ENCODE assay signal across 8 mouse cellular contexts in the genomic region with DNA sequence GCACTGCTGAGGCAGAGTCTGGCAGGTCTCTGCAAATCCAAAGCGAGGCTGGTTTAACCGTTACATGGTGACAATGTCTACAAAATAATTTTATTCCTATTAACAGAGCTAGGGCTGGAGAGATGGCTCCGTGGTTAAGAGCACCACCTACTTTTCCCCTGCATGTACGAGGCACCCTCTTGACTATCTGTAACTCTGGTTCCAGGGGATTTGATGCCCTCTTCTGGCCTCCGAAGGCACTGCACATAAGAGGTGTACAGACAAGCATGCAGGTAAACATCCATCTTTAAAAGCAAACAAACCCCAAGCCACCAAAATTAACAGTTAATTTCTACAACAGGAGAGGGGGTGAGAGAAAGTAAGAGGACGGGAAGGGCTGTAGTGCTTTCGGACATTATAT. TPM values are rescaled to one million over a fixed set of nuclear protein-coding genes. Genes with fewer than 3 reads are reported as not detected.
DNase-seq lines count a peak whose midpoint lies in the region; ATAC-seq and TF ChIP-seq lines count a peak whose summit lies in the region.

No protein-coding gene starts in this region.

- peak; percentile 60 for TF ChIP-seq CTCF in layer of hippocampus, adult 2 months (conservative IDR thresholded peaks at IDR 0.05)
- peak; percentile 47; the same call in 1 of the 2 replicates for TF ChIP-seq CTCF in bone marrow, adult 2 months (IDR thresholded peaks at IDR 0.05; ENCODE audit: control insufficient read depth, insufficient read depth, low read length)

- H3K36me3 ChIP-seq in forebrain, embryonic 16.5 days (ENCODE audit: control insufficient read depth, insufficient read depth) = no peaks in the 10 kb centered on the region
- no peaks in the 10 kb centered on the region for H3K36me3 ChIP-seq in neural tube, embryonic 12.5 days

- peak overlapping the region; percentile 78 for H3K4me2 ChIP-seq in forebrain, embryonic 16.5 days (ENCODE audit: low read length)
- peak overlapping the region; percentile 90 for H3K4me2 ChIP-seq in neural tube, embryonic 12.5 days (replicated peaks)

- no peaks in the 10 kb centered on the region; the same call in 1 of the 2 replicates for H3K4me1 ChIP-seq in bone marrow, adult 2 months (ENCODE audit: control insufficient read depth, insufficient read depth, low read length)
- peaks cover 27% of the 10 kb centered on the region for H3K4me1 ChIP-seq in forebrain, embryonic 16.5 days (replicated peaks; ENCODE audit: control insufficient read depth, insufficient read depth, low read length)
- H3K4me1 ChIP-seq in neural tube, embryonic 12.5 days = peaks cover 19% of the 10 kb centered on the region

- no peak for TF ChIP-seq POLR2A in bone marrow, adult 2 months (IDR thresholded peaks at IDR 0.05; ENCODE audit: borderline replicate concordance, control insufficient read depth, low read depth, low read length)

- no peak overlapping the region for H3K9ac ChIP-seq in forebrain, embryonic 16.5 days (replicated peaks; ENCODE audit: low read depth, low read length)
- H3K9ac ChIP-seq in neural tube, embryonic 12.5 days = peak overlapping the region; percentile 65

- no peak overlapping the region for H3K27ac ChIP-seq in layer of hippocampus, adult 2 months
- H3K27ac ChIP-seq in bone marrow, adult 2 months (ENCODE audit: control insufficient read depth, insufficient read depth, low read depth, low read length, poor library complexity) = no peak overlapping the region
- no peak overlapping the region for H3K27ac ChIP-seq in forebrain, embryonic 16.5 days (ENCODE audit: low read length)
- H3K27ac ChIP-seq in neural tube, embryonic 12.5 days = no peak overlapping the region

- no peak for DNase-seq in layer of hippocampus, adult 2 months (ENCODE audit: low spot score in 2 of 2)
- no peak for DNase-seq in layer of hippocampus, postnatal 36 days
- peak; percentile 68 for DNase-seq in liver
- no peak for DNase-seq in left cerebral cortex, adult 11 months (ENCODE audit: low spot score)
- no peak for DNase-seq in urinary bladder, postnatal 14 days (ENCODE audit: low spot score)

- 76% methylated on average over 7 of the region's 7 CpGs for WGBS in bone marrow, adult 2 months
- WGBS in forebrain, embryonic 16.5 days = 85% methylated on average over 7 of the region's 7 CpGs
- WGBS in neural tube, embryonic 12.5 days = 87% methylated on average over 7 of the region's 7 CpGs

- H3K9me3 ChIP-seq in forebrain, embryonic 16.5 days (ENCODE audit: control insufficient read depth, low read length) = no peaks in the 10 kb centered on the region
- no peaks in the 10 kb centered on the region for H3K9me3 ChIP-seq in neural tube, embryonic 12.5 days

- no peaks in the 10 kb centered on the region for H3K27me3 ChIP-seq in forebrain, embryonic 16.5 days (replicated peaks; ENCODE audit: control insufficient read depth, insufficient read depth, low read length)
- no peaks in the 10 kb centered on the region for H3K27me3 ChIP-seq in neural tube, embryonic 12.5 days (replicated peaks)

- H3K4me3 ChIP-seq in layer of hippocampus, adult 2 months = no peak overlapping the region; the same call in 1 of the 2 replicates
- H3K4me3 ChIP-seq in bone marrow, adult 2 months (replicated peaks; ENCODE audit: control insufficient read depth, low read depth, low read length) = no peak overlapping the region
- peak overlapping the region; percentile 91 for H3K4me3 ChIP-seq in forebrain, embryonic 16.5 days (replicated peaks; ENCODE audit: low read length)
- peak overlapping the region; percentile 82; the same call in 1 of the 2 replicates for H3K4me3 ChIP-seq in neural tube, embryonic 12.5 days

- ATAC-seq in forebrain, embryonic 16.5 days = no peak
- no peak for ATAC-seq in neural tube, embryonic 12.5 days (ENCODE audit: low FRiP score, low read depth)

RNA-seq across cellular contexts. Expression of gene Gm28051, which starts 1.3 kb away (rescaled TPM):
- not detected for total RNA-seq in layer of hippocampus, adult 2 months (2021)
- total RNA-seq in layer of hippocampus, postnatal 36 days (2021) = not detected
- polyA plus RNA-seq in bone marrow, adult 2 months (2011; ENCODE audit: insufficient read depth, insufficient read length, low replicate concordance, missing spikeins) = not detected in 2 replicates
- polyA plus RNA-seq in forebrain, embryonic 16.5 days (2015; fragmentation: Nextera tagmentation; extraction: Ambion mirVana) = not detected in 2 replicates
- not detected in 2 replicates for polyA plus RNA-seq in neural tube, embryonic 12.5 days (2016; fragmentation: Nextera tagmentation; extraction: Ambion mirVana)

RNA-seq across cellular contexts. Expression of gene Gon7, which starts 1.3 kb away (rescaled TPM):
- 10 to 100 TPM; 13.2 to 13.4 TPM for total RNA-seq in layer of hippocampus, adult 2 months (2021)
- 10 to 100 TPM; 13.2 to 14.4 TPM for total RNA-seq in layer of hippocampus, postnatal 36 days (2021)
- polyA plus RNA-seq in bone marrow, adult 2 months (2011; ENCODE audit: insufficient read depth, insufficient read length, low replicate concordance, missing spikeins) = 7.2 and 11.1 TPM in 2 replicates
- polyA plus RNA-seq in forebrain, embryonic 16.5 days (2015; fragmentation: Nextera tagmentation; extraction: Ambion mirVana) = 43.6 and 50.0 TPM in 2 replicates
- polyA plus RNA-seq in neural tube, embryonic 12.5 days (2016; fragmentation: Nextera tagmentation; extraction: Ambion mirVana) = 43.7 and 44.1 TPM in 2 replicates

RNA-seq across cellular contexts. Expression of gene Ubr7, which starts 1.5 kb away (rescaled TPM):
- total RNA-seq in layer of hippocampus, adult 2 months (2021) = 10 to 100 TPM; 29.8 to 31.3 TPM
- total RNA-seq in layer of hippocampus, postnatal 36 days (2021) = 10 to 100 TPM; 32.1 to 34.2 TPM
- 10.9 and 14.4 TPM in 2 replicates for polyA plus RNA-seq in bone marrow, adult 2 months (2011; ENCODE audit: insufficient read depth, insufficient read length, low replicate concordance, missing spikeins)
- 43.1 and 47.6 TPM in 2 replicates for polyA plus RNA-seq in forebrain, embryonic 16.5 days (2015; fragmentation: Nextera tagmentation; extraction: Ambion mirVana)
- 46.9 and 48.1 TPM in 2 replicates for polyA plus RNA-seq in neural tube, embryonic 12.5 days (2016; fragmentation: Nextera tagmentation; extraction: Ambion mirVana)

RNA-seq across cellular contexts. Expression of gene Gm20604, which starts 2.2 kb away (rescaled TPM):
- 10 to 100 TPM; 13.2 to 16.0 TPM for total RNA-seq in layer of hippocampus, adult 2 months (2021)
- total RNA-seq in layer of hippocampus, postnatal 36 days (2021) = 10 to 100 TPM; 15.0 to 16.9 TPM
- 6.1 and 7.3 TPM in 2 replicates for polyA plus RNA-seq in bone marrow, adult 2 months (2011; ENCODE audit: insufficient read depth, insufficient read length, low replicate concordance, missing spikeins)
- polyA plus RNA-seq in forebrain, embryonic 16.5 days (2015; fragmentation: Nextera tagmentation; extraction: Ambion mirVana) = 38.4 and 39.8 TPM in 2 replicates
- polyA plus RNA-seq in neural tube, embryonic 12.5 days (2016; fragmentation: Nextera tagmentation; extraction: Ambion mirVana) = 30.5 and 31.7 TPM in 2 replicates

RNA-seq across cellular contexts. Expression of gene Tmem251, which starts 12.7 kb away (rescaled TPM):
- total RNA-seq in layer of hippocampus, adult 2 months (2021) = 1 to 10 TPM; 5.1 TPM
- 1 to 10 TPM; 5.0 to 6.0 TPM for total RNA-seq in layer of hippocampus, postnatal 36 days (2021)
- polyA plus RNA-seq in bone marrow, adult 2 months (2011; ENCODE audit: insufficient read depth, insufficient read length, low replicate concordance, missing spikeins) = 3.5 and 7.1 TPM in 2 replicates
- polyA plus RNA-seq in forebrain, embryonic 16.5 days (2015; fragmentation: Nextera tagmentation; extraction: Ambion mirVana) = 11.0 and 11.9 TPM in 2 replicates
- 11.6 and 11.7 TPM in 2 replicates for polyA plus RNA-seq in neural tube, embryonic 12.5 days (2016; fragmentation: Nextera tagmentation; extraction: Ambion mirVana)

Comparison
In these comparisons a context has a peak if more than half of its experiments do, and no peak if none do; other contexts are left out.
1. H3K4me3 ChIP-seq: peak in forebrain, embryonic 16.5 days (single experiment) and neural tube, embryonic 12.5 days (single experiment); none in layer of hippocampus, adult 2 months (single experiment) and bone marrow, adult 2 months (single experiment).